Mouse (Mus musculus): ENCODE measurements at regions not wholly inside any gene's neighbourhood (a gene's known extent, or its start where the extent isn't known, plus 50 kb on each side); places are given as distances from the start of the nearest gene placed in this dataset.
"Not testable (repeated sequence)": the region's sequence is repeated elsewhere in the genome, so short reads cannot be mapped to it uniquely, and the experiment has no call there.

GRCm38 (mm10) chr9:9475009-9475744 is 236.3 kb upstream of the Arhgap42 start:
- TF ChIP-seq CTCF (conservative IDR thresholded peaks at IDR 0.05) = no peak
- no peak overlapping the region for H3K4me3 ChIP-seq
- peak; percentile 4 to 17 for DNase-seq (ENCODE audit: low spot score in 2 of 2)
- H3K27ac ChIP-seq = no peak overlapping the region

- no peak for DNase-seq (ENCODE audit: low spot score in 2 of 2)
- H3K27ac ChIP-seq = no peak overlapping the region
- H3K4me3 ChIP-seq = no peak overlapping the region
- peak; percentile 58 for TF ChIP-seq CTCF (conservative IDR thresholded peaks at IDR 0.05)
These were observed 205.3 kb upstream of the Arhgap42 start for GRCm38 (mm10) chr9:9444213-9444612.

GRCm38 (mm10) chr9:9420326-9420725 is 181.4 kb upstream of the Arhgap42 start:
- DNase-seq (ENCODE audit: low spot score in 2 of 2) = no peak
- H3K27ac ChIP-seq = no peak overlapping the region
- TF ChIP-seq CTCF (conservative IDR thresholded peaks at IDR 0.05) = no peak
- H3K4me3 ChIP-seq = no peak overlapping the region

- no peak for DNase-seq (ENCODE audit: low spot score in 2 of 2)
- H3K27ac ChIP-seq = no peak overlapping the region
- no peak for TF ChIP-seq CTCF (conservative IDR thresholded peaks at IDR 0.05)
- H3K4me3 ChIP-seq = no peak overlapping the region
These were observed 173.7 kb upstream of the Arhgap42 start for GRCm38 (mm10) chr9:9412460-9413181.

- DNase-seq (ENCODE audit: low spot score in 2 of 2); H3K27ac ChIP-seq; H3K4me3 ChIP-seq: not testable (repeated sequence)
These were observed 155.3 kb upstream of the Arhgap42 start for GRCm38 (mm10) chr9:9394190-9394589.

- no peak overlapping the region for H3K27ac ChIP-seq
- peak; percentile 5 to 50 for DNase-seq (ENCODE audit: low spot score in 2 of 2)
- TF ChIP-seq CTCF (conservative IDR thresholded peaks at IDR 0.05) = peak; percentile 85
- no peak overlapping the region for H3K4me3 ChIP-seq
These were observed 137.8 kb upstream of the Arhgap42 start for GRCm38 (mm10) chr9:9376650-9377189.

- H3K27ac ChIP-seq = no peak overlapping the region
- H3K4me3 ChIP-seq = no peak overlapping the region
- peak; percentile 57 to 85 for DNase-seq (ENCODE audit: low spot score in 2 of 2)
- TF ChIP-seq CTCF (conservative IDR thresholded peaks at IDR 0.05) = peak; percentile 96
These were observed 136.5 kb upstream of the Arhgap42 start for GRCm38 (mm10) chr9:9375304-9375904.

GRCm38 (mm10) chr9:9372594-9372993 is 133.7 kb upstream of the Arhgap42 start:
- peak; percentile 70 for TF ChIP-seq CTCF (conservative IDR thresholded peaks at IDR 0.05)
- Histone ChIP-seq H3K27ac (no peak overlapping the region), H3K4me3 (no peak overlapping the region)
- no peak for DNase-seq (ENCODE audit: low spot score in 2 of 2)

- Histone ChIP-seq H3K4me3 (no peak overlapping the region), H3K27ac (no peak overlapping the region)
- DNase-seq (ENCODE audit: low spot score in 2 of 2) = no peak
- no peak for TF ChIP-seq CTCF (conservative IDR thresholded peaks at IDR 0.05)
These were observed 129.8 kb upstream of the Arhgap42 start for GRCm38 (mm10) chr9:9368731-9369130.

- no peak overlapping the region for H3K27ac ChIP-seq
- no peak for DNase-seq (ENCODE audit: low spot score in 2 of 2)
- no peak overlapping the region for H3K4me3 ChIP-seq
- TF ChIP-seq CTCF (conservative IDR thresholded peaks at IDR 0.05) = no peak
These were observed 103.7 kb upstream of the Arhgap42 start for GRCm38 (mm10) chr9:9342456-9343185.

- no peak overlapping the region for H3K4me3 ChIP-seq
- no peak for DNase-seq (ENCODE audit: low spot score in 2 of 2)
- H3K27ac ChIP-seq = no peak overlapping the region
- no peak for TF ChIP-seq CTCF (conservative IDR thresholded peaks at IDR 0.05)
These were observed 79.7 kb upstream of the Arhgap42 start for GRCm38 (mm10) chr9:9318624-9319023.

GRCm38 (mm10) chr9:9316021-9316420 is 77.1 kb upstream of the Arhgap42 start:
- DNase-seq (ENCODE audit: low spot score in 2 of 2) = no peak
- no peak for TF ChIP-seq CTCF (conservative IDR thresholded peaks at IDR 0.05)
- H3K27ac ChIP-seq = no peak overlapping the region
- no peak overlapping the region for H3K4me3 ChIP-seq

- DNase-seq (ENCODE audit: low spot score in 2 of 2) = no peak
- Histone ChIP-seq H3K27ac (no peak overlapping the region), H3K4me3 (no peak overlapping the region)
- no peak for TF ChIP-seq CTCF (conservative IDR thresholded peaks at IDR 0.05)
These were observed 73.4 kb upstream of the Arhgap42 start for GRCm38 (mm10) chr9:9312274-9312673.

Data from layer of hippocampus, adult 2 months (tissue).